Mouse (Mus musculus) cortical plate, adult 2 months (tissue): ENCODE data around the gene Arpc2. TPM values are rescaled to one million over a fixed set of nuclear protein-coding genes. Genes with fewer than 3 reads are reported as not detected.

Source experiments
- H3K27ac ChIP-seq: fragments of 200-500 bp; 2 replicates; pipeline ENCODE4 v1.5.1; 2012; ENCODE audit warnings: low read length, control low read depth, inconsistent platforms; ENCODE audit not compliant: insufficient read depth
- H3K4me1 ChIP-seq: fragments of 200-500 bp; 2 replicates; pipeline ENCODE4 v1.6.1; 2011; ENCODE audit warnings: low read length; ENCODE audit not compliant: control insufficient read depth, insufficient read depth
- H3K4me3 ChIP-seq: fragments of 200-500 bp; 2 replicates; pipeline ENCODE4 v1.5.1; 2011; ENCODE audit warnings: mild to moderate bottlenecking, low read length, control low read depth; ENCODE audit not compliant: insufficient read depth
- CTCF ChIP-seq: fragments of 200-500 bp; IDR thresholded peaks from 2 replicates; pipeline ENCODE4 v1.5.1; 2011; ENCODE audit warnings: mild to moderate bottlenecking, control low read depth, low read length; ENCODE audit not compliant: insufficient read depth; ENCODE audit errors: extremely low read depth
- POLR2A ChIP-seq: fragments of 200-500 bp; IDR thresholded peaks from 2 replicates; pipeline ENCODE4 v1.6.1; 2011; ENCODE audit warnings: mild to moderate bottlenecking, low read length, control low read depth; ENCODE audit not compliant: insufficient read depth; ENCODE audit errors: extremely low read depth
- polyA plus RNA-seq: library from polyadenylated mRNA; depleted of rRNA; stranded (reverse); fragments of >200 nt; gene quantifications from 2 replicates; pipeline ENCODE4 v1.2.3, GENCODE M21; 2012

Gene Arpc2
- polyA plus RNA-seq, 1 experiment, result 232 TPM

- peak overlapping the region; percentile 95 for H3K4me3 ChIP-seq
- peaks cover 5% of the 10 kb centered on the region for H3K4me1 ChIP-seq
- TF ChIP-seq POLR2A (no peak), CTCF (no peak)
- H3K27ac ChIP-seq, result no peak overlapping the region
Measured at GRCm38 (mm10) chr1:74237671-74238070, 1.8 kb downstream of the Arpc2 start.

GRCm38 (mm10) chr1:74238136-74238535 is 2.3 kb downstream of the Arpc2 start:
- H3K4me3 ChIP-seq, result peak overlapping the region; percentile 95
- TF ChIP-seq POLR2A (no peak), CTCF (no peak)
- H3K27ac ChIP-seq, result no peak overlapping the region
- H3K4me1 ChIP-seq, result peaks cover 5% of the 10 kb centered on the region

DNA sequence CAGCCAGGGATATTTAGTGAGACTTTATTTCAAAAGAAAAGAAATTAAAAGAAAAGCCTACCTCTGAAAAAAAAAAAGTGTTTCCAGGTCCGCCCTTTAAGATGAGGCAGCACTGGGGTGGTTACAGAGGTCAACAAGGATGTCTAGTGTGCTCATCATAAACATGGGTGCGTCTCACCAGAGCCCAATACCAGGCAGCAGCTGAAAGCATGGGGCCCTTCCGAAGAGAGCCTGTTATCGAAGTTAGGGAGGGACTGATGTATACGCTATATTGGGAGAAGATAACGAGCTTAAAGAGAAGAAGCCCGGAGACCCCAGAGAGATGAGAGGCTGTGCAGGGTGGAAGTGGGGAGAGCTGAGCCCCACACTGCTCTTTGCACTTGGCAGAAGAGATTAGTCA is 3.3 kb downstream of the Arpc2 start:
- Histone ChIP-seq H3K4me1 (peaks cover 7% of the 10 kb centered on the region), H3K4me3 (peak overlapping the region; percentile 11), H3K27ac (peak overlapping the region; percentile 42; the same call in 1 of the 2 replicates)
- TF ChIP-seq CTCF (no peak), POLR2A (no peak)

- Histone ChIP-seq H3K4me3 (peak overlapping the region; percentile 11; the same call in 1 of the 2 replicates), H3K4me1 (peaks cover 7% of the 10 kb centered on the region), H3K27ac (no peak overlapping the region; the same call in 1 of the 2 replicates)
- 0 out of 2 replicates have a peak, but pooled peaks have one; percentile 37 for TF ChIP-seq POLR2A
- no peak for TF ChIP-seq CTCF
Measured at GRCm38 (mm10) chr1:74239618-74240017, 3.7 kb downstream of the Arpc2 start.

DNA sequence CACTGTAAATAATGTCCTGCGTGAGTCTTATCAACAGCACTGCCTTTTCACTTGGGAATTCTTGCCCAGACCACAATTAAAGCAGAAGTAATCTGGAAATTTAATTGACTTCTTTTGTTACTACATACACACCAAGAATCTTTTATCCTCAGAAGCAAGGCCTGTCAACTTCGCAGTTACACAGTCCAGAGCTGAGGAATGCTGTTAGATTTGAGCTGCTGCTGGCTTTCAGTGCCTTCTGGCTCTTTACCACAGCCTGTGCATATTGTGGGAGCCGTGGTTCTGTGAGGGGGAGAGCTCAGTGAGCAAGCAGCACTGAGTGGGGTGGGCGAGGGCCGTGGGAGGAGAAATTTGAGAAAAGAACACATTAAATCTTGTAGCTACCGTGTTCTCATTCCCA is 4.4 kb downstream of the Arpc2 start:
- no peak overlapping the region for H3K27ac ChIP-seq
- TF ChIP-seq CTCF (no peak), POLR2A (peak; percentile 66)

GRCm38 (mm10) chr1:74240832-74241231 is 4.9 kb downstream of the Arpc2 start:
- Histone ChIP-seq H3K4me1 (peaks cover 8% of the 10 kb centered on the region), H3K4me3 (no peak overlapping the region; the same call in 1 of the 2 replicates), H3K27ac (peak overlapping the region; percentile 36; the same call in 1 of the 2 replicates)
- no peak for TF ChIP-seq POLR2A
- TF ChIP-seq CTCF, result no peak

More for the DNA sequence above, 4.4 kb downstream of the Arpc2 start:
- peaks cover 8% of the 10 kb centered on the region for H3K4me1 ChIP-seq
- H3K4me3 ChIP-seq, result peak overlapping the region; percentile 3; the same call in 1 of the 2 replicates

- H3K4me1 ChIP-seq, result peaks cover 9% of the 10 kb centered on the region
- H3K27ac ChIP-seq, result no peak overlapping the region
- no peak overlapping the region for H3K4me3 ChIP-seq
- TF ChIP-seq CTCF, result no peak
- no peak for TF ChIP-seq POLR2A
Measured at GRCm38 (mm10) chr1:74245525-74245924, 9.6 kb downstream of the Arpc2 start.

DNA sequence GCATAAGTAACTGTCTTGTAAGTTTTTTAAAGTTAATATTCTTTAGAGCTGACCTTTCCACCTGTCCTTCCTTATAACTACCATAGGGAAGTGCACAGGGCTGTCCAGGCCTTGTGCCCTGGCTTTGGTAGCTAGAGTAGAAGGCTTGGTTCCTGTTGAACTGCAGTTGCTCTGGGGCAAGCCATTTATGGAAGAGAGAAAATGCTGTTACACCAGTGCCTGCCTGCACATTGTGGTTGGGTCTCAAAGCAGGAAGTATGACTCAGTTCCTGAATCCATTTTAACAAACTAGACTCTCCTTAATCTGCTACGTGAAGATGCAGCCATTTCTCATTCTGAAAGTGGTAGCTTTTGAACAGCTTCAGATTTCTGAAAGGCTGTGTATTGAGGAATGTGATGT is 12.9 kb downstream of the Arpc2 start:
- no peak overlapping the region for H3K4me3 ChIP-seq
- H3K4me1 ChIP-seq, result peaks cover 4% of the 10 kb centered on the region; the same call in 1 of the 2 replicates
- peak overlapping the region; percentile 58; the same call in 1 of the 2 replicates for H3K27ac ChIP-seq
- TF ChIP-seq POLR2A (no peak), CTCF (no peak)

DNA sequence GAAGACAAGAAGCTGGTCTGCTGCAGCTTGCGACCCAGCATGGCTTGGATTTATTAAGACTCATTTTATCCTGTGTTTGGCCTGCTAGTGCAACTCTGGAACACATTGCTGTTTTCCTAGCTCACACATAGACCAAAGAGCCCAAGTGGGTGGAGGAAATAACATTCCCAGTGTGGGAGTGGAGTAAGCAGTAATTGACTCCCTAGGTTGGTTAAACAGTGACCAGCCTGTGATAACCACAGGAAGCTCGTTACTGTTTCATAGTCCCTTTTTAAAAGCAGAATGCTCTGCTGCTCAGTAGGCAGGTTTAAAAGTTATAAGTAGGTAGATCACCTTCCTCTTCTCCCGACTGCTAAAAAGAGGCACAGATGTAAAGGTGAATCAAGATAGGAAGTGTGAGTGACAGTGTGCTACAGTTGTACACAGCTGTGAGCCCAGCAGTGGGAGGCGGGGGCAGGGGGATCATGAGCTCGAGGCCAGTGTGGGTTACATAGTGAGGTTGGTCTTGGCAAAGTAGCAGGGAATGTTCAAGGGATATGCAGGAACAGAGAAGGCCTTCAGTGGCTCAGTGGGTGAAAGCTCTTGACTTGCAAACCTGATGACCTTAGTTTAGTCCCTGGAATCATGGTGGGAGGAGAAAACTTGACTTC is 13.6 kb downstream of the Arpc2 start:
- no peak for TF ChIP-seq POLR2A
- no peak for TF ChIP-seq CTCF
- H3K4me1 ChIP-seq, result peaks cover 4% of the 10 kb centered on the region; the same call in 1 of the 2 replicates
- peak overlapping the region; percentile 58; the same call in 1 of the 2 replicates for H3K27ac ChIP-seq
- H3K4me3 ChIP-seq, result no peak overlapping the region

DNA sequence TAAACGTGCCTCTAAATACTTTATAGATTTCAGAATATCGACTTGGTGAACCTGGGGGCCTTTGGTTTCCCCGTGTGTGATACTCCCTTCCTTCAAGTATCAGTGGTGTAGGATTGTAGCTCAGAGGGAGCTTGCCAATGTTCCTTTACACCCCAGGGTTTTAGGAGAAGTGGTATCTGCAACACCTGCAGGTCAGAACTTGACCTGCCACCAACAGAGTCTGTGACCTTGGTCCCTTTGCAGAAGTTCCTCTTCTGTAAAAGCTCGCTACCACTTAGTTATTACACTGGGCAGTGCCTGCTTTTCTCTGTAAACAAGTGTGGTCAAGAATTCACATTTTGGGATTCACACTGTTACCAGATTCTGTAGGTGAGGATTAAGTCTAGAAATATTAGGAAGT is 14.2 kb downstream of the Arpc2 start:
- no peak overlapping the region for H3K4me3 ChIP-seq
- no peak for TF ChIP-seq POLR2A
- TF ChIP-seq CTCF, result no peak
- H3K4me1 ChIP-seq, result peaks cover 2% of the 10 kb centered on the region; the same call in 1 of the 2 replicates

More for the DNA sequence above, 14.2 kb downstream of the Arpc2 start:
- no peak overlapping the region for H3K27ac ChIP-seq
